9 mouse cellular contexts compared by ENCODE assay signal in genomic region chr14:15437501-15437941, GRCm38 (mm10). TPM values are rescaled to one million over a fixed set of nuclear protein-coding genes. Genes with fewer than 3 reads are reported as not detected.
DNase-seq lines count a peak whose midpoint lies in the region; ATAC-seq and TF ChIP-seq lines count a peak whose summit lies in the region.
"Had no signal": no experiment of that assay in that cellular context is flagged by ENCODE, and none has a peak within 500 bp of the region (broad histone marks: within the 10 kb centered on the region; RNA-seq: fewer than 3 reads in every experiment).

No protein-coding gene starts in this region.

- no peaks in the 10 kb centered on the region for H3K27me3 ChIP-seq in lung, postnatal 0 days (replicated peaks; ENCODE audit: insufficient read depth, low read length)
- H3K27me3 ChIP-seq in embryonic facial prominence, embryonic 11.5 days (ENCODE audit: control insufficient read depth, insufficient read depth, low read length), result no peaks in the 10 kb centered on the region
- no peaks in the 10 kb centered on the region for H3K27me3 ChIP-seq in heart, embryonic 16.5 days (ENCODE audit: control insufficient read depth, insufficient read depth, low read length)
- peaks cover 7% of the 10 kb centered on the region for H3K27me3 ChIP-seq in neural tube, embryonic 14.5 days (ENCODE audit: control insufficient read depth, insufficient read depth, low read length)

- peak overlapping the region; percentile 39 for H3K4me3 ChIP-seq in lung, postnatal 0 days (ENCODE audit: low read depth, low read length)
- peak overlapping the region; percentile 56 for H3K4me3 ChIP-seq in embryonic facial prominence, embryonic 11.5 days (ENCODE audit: low read depth, low read length)
- H3K4me3 ChIP-seq in heart, embryonic 16.5 days (ENCODE audit: low read length), result peak overlapping the region; percentile 77
- H3K4me3 ChIP-seq in neural tube, embryonic 14.5 days (ENCODE audit: low read depth, low read length), result peak overlapping the region; percentile 60

- no peak overlapping the region for H3K9ac ChIP-seq in lung, postnatal 0 days (replicated peaks; ENCODE audit: low read depth)
- H3K9ac ChIP-seq in embryonic facial prominence, embryonic 11.5 days (replicated peaks; ENCODE audit: low read length), result no peak overlapping the region
- peak overlapping the region; percentile 80 for H3K9ac ChIP-seq in heart, embryonic 16.5 days (ENCODE audit: low read length)
- H3K9ac ChIP-seq in neural tube, embryonic 14.5 days (replicated peaks; ENCODE audit: low read depth, low read length), result peak overlapping the region; percentile 73

- no peak overlapping the region for H3K27ac ChIP-seq in lung, postnatal 0 days (ENCODE audit: low read length)
- no peak overlapping the region for H3K27ac ChIP-seq in embryonic facial prominence, embryonic 11.5 days (replicated peaks; ENCODE audit: low read depth, low read length)
- peak overlapping the region; percentile 89 for H3K27ac ChIP-seq in heart, embryonic 16.5 days (ENCODE audit: low read length)
- no peak overlapping the region for H3K27ac ChIP-seq in neural tube, embryonic 14.5 days (ENCODE audit: low read depth, low read length)

- H3K4me1 ChIP-seq in lung, postnatal 0 days (ENCODE audit: insufficient read depth, low read depth, low read length), result no peaks in the 10 kb centered on the region
- H3K4me1 ChIP-seq in embryonic facial prominence, embryonic 11.5 days (ENCODE audit: control insufficient read depth, insufficient read depth, low read length), result no peaks in the 10 kb centered on the region
- peaks cover 10% of the 10 kb centered on the region for H3K4me1 ChIP-seq in heart, embryonic 16.5 days (ENCODE audit: control insufficient read depth, insufficient read depth, low read length)
- peaks cover 3% of the 10 kb centered on the region; the same call in 1 of the 2 replicates for H3K4me1 ChIP-seq in neural tube, embryonic 14.5 days (ENCODE audit: control insufficient read depth, insufficient read depth, low read length)

- no peak for TF ChIP-seq CTCF in lung, postnatal 0 days (IDR thresholded peaks at IDR 0.05)

- no peaks in the 10 kb centered on the region for H3K36me3 ChIP-seq in lung, postnatal 0 days (ENCODE audit: insufficient read depth, low read length)
- no peaks in the 10 kb centered on the region for H3K36me3 ChIP-seq in embryonic facial prominence, embryonic 11.5 days (replicated peaks; ENCODE audit: control insufficient read depth, insufficient read depth, low read depth, low read length)
- no peaks in the 10 kb centered on the region for H3K36me3 ChIP-seq in heart, embryonic 16.5 days (ENCODE audit: control insufficient read depth, insufficient read depth)
- no peaks in the 10 kb centered on the region for H3K36me3 ChIP-seq in neural tube, embryonic 14.5 days (ENCODE audit: control insufficient read depth, insufficient read depth, low read length)

- ATAC-seq in lung, postnatal 0 days, result no peak
- no peak for ATAC-seq in embryonic facial prominence, embryonic 11.5 days (replicated peaks; ENCODE audit: insufficient number of reproducible peaks, low FRiP score, low TSS enrichment, low read depth)
- no peak for ATAC-seq in heart, embryonic 16.5 days (replicated peaks; ENCODE audit: extremely low read depth, insufficient read depth, low FRiP score)
- peak; percentile 16 for ATAC-seq in neural tube, embryonic 14.5 days (ENCODE audit: low read depth)
- ATAC-seq in megakaryocyte, adult 5-6 weeks (ENCODE audit: poor library complexity, severe bottlenecking), result no peak
- ATAC-seq in megakaryocyte-erythroid progenitor cell, adult 5-6 weeks (replicated peaks; ENCODE audit: low FRiP score, low TSS enrichment, poor library complexity, severe bottlenecking), result no peak

- intact Hi-C loops in left cerebral cortex, postnatal 25 days (cut with DNase I), result no loop called here

- WGBS in lung, postnatal 0 days, result 2% methylated on average over 15 of the region's 15 CpGs
- 4% methylated on average over 15 of the region's 15 CpGs for WGBS in embryonic facial prominence, embryonic 11.5 days
- WGBS in heart, embryonic 16.5 days, result 4% methylated on average over 15 of the region's 15 CpGs
- 3% methylated on average over 15 of the region's 15 CpGs for WGBS in neural tube, embryonic 14.5 days

- no peak for DNase-seq in lung, postnatal 0 days (ENCODE audit: low spot score)
- DNase-seq in lung, postnatal 36 days, result no peak
- peak; percentile 4 for DNase-seq in embryonic facial prominence, embryonic 11.5 days (ENCODE audit: low spot score)
- peak; percentile 39 to 47 for DNase-seq in left cerebral cortex, postnatal 25 days (ENCODE audit: low spot score in 2 of 2)

- H3K4me2 ChIP-seq in lung, postnatal 0 days (replicated peaks; ENCODE audit: low read depth, low read length), result peak overlapping the region; percentile 69
- H3K4me2 ChIP-seq in embryonic facial prominence, embryonic 11.5 days (ENCODE audit: low read depth, low read length), result peak overlapping the region; percentile 94
- H3K4me2 ChIP-seq in heart, embryonic 16.5 days (ENCODE audit: low read depth, low read length), result peak overlapping the region; percentile 90
- H3K4me2 ChIP-seq in neural tube, embryonic 14.5 days (ENCODE audit: low read depth, low read length), result peak overlapping the region; percentile 84

- no peak for TF ChIP-seq EP300 in lung, postnatal 0 days (IDR thresholded peaks at IDR 0.05)

- no peaks in the 10 kb centered on the region for H3K9me3 ChIP-seq in lung, postnatal 0 days (ENCODE audit: low read length)
- no peaks in the 10 kb centered on the region for H3K9me3 ChIP-seq in embryonic facial prominence, embryonic 11.5 days (replicated peaks; ENCODE audit: control insufficient read depth, low read length)
- H3K9me3 ChIP-seq in heart, embryonic 16.5 days (replicated peaks; ENCODE audit: control insufficient read depth, low read length), result no peaks in the 10 kb centered on the region
- H3K9me3 ChIP-seq in neural tube, embryonic 14.5 days (ENCODE audit: control insufficient read depth, low read length), result no peaks in the 10 kb centered on the region

RNA-seq across cellular contexts. Expression of gene Lrrc3b, which starts 1.3 kb away (rescaled TPM):
- polyA plus RNA-seq in lung, postnatal 0 days (2015; fragmentation: Nextera tagmentation; extraction: Ambion mirVana), result 0.79 and 2.4 TPM in 2 replicates
- polyA plus RNA-seq in embryonic facial prominence, embryonic 11.5 days (2014; fragmentation: Nextera tagmentation; extraction: Ambion mirVana), result 1.7 and 2.2 TPM in 2 replicates
- 9.3 and 12.6 TPM in 2 replicates for polyA plus RNA-seq in heart, embryonic 16.5 days (2015; fragmentation: Nextera tagmentation; extraction: Ambion mirVana)
- total RNA-seq in left cerebral cortex, postnatal 25 days (2021), result 10 to 100 TPM; 21.3 to 23.2 TPM
- 17.6 and 30.9 TPM in 2 replicates for polyA plus RNA-seq in neural tube, embryonic 14.5 days (2014; fragmentation: Nextera tagmentation; extraction: Ambion mirVana)
- not detected in 2 replicates for total RNA-seq in megakaryocyte, adult 5-6 weeks (2015)
- not detected in 2 replicates for total RNA-seq in megakaryocyte, adult 5-6 weeks (2017)
- total RNA-seq in megakaryocyte-erythroid progenitor cell, adult 5-6 weeks (2014; fragmentation: Nextera tagmentation), result not detected in 2 replicates
- not detected in 2 replicates for total RNA-seq in megakaryocyte-erythroid progenitor cell, adult 5-6 weeks (2017)
- total RNA-seq: hematopoietic stem cell, adult 5-6 weeks had no signal

Comparison
In these comparisons a context has a peak if more than half of its experiments do, and no peak if none do; other contexts are left out.
1. DNase-seq: peak in embryonic facial prominence, embryonic 11.5 days (single experiment) and left cerebral cortex, postnatal 25 days (2 of 2); none in lung, postnatal 0 days (single experiment) and lung, postnatal 36 days (single experiment).
2. H3K9ac ChIP-seq: peak in heart, embryonic 16.5 days (single experiment) and neural tube, embryonic 14.5 days (single experiment); none in lung, postnatal 0 days (single experiment) and embryonic facial prominence, embryonic 11.5 days (single experiment).
3. Peak in every context shown above with its lines, with median percentiles within 50 percentile points of each other: H3K4me2 ChIP-seq and H3K4me3 ChIP-seq.